Mouse (Mus musculus) left cerebral cortex, postnatal 14 days (tissue): ENCODE measurements around the gene Ptprd. TPM values are rescaled to one million over a fixed set of nuclear protein-coding genes. Genes with fewer than 3 reads are reported as not detected.
"Not testable (repeated sequence)": the region's sequence is repeated elsewhere in the genome, so short reads cannot be mapped to it uniquely, and the experiment has no call there.

Source experiments
- DNase-seq, 2 experiments: peaks; one replicate each; pipeline ENCODE4 v3.0.0; 2021 to 2022; ENCODE audit warnings: low spot score in 2 of 2, mixed read lengths in 1 of 2
- intact Hi-C: fragments of 180-260 bp; cut with DNase I; formaldehyde crosslinking; loops from one replicate; pipeline ENCODE4 v1.15.1; 2025
- total RNA-seq, 2 experiments: library from RNA; stranded (reverse); gene quantifications; 2 replicates each; pipeline ENCODE4 v1.2.3; 2021

The Ptprd gene
- total RNA-seq, 2 experiments from 2014 or later = 357 to 391 TPM

DNA sequence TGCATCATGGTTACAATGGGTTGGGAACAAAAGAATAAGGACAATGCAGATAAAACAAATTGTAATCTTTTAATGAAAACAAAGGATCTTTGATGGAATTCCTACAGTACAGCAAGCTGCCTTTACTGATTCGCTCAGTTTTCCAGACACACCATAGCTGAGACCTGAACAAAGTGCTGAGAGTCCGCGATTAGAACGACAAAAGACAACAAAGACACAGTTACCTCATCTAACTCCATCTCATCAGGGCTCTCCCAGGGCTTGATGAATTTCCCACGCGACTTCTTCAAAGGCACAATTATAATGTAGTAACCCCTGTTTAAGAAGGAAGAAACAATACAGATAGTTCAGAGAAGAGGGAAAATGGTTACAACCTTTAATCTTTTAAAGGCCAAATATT is 2140.0 kb downstream of the Ptprd start:
- DNase-seq = no peak
- intact Hi-C loops = no loop called here

DNA sequence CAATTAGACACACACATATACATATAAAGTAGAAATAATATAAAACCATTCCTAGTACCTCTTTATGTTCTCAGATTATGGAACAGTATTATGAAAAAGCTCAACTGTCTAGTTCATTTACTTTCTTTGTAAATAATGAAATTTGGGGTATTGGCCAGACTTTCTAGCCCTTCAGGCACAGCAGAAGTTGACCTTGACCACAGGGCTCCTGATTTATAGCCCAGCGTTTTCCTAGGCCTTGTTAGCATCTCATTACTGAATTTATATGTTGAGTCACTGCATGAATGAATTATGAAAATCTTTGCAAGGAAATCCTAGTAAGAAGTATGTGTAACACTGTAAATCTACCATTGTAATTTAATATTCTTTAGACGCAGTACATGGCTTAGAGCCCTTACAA is 2154.9 kb downstream of the Ptprd start:
- no peak for DNase-seq

DNA sequence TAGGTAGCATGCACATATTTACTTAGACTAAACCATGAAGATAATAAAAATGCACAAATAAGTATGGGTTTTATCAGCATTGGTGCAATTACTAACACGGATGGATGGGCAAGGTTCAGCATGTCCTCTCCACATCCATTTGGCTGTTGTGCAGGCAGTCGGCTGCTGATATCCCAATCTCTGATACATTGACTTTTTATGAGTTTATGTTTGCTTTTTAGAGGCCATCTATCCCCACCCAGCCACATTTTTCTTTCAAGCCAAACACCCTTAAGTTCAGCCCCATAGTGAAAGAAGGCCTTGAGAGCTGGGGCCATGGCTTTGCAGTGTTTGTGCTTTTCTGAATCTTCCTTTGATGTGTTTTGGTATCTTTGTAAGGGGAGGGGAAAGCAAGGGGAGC is 2166.1 kb downstream of the Ptprd start:
- no peak for DNase-seq
- intact Hi-C loops = no loop called here

More for the DNA sequence above, 2154.9 kb downstream of the Ptprd start:
- intact Hi-C loops = no loop called here

DNA sequence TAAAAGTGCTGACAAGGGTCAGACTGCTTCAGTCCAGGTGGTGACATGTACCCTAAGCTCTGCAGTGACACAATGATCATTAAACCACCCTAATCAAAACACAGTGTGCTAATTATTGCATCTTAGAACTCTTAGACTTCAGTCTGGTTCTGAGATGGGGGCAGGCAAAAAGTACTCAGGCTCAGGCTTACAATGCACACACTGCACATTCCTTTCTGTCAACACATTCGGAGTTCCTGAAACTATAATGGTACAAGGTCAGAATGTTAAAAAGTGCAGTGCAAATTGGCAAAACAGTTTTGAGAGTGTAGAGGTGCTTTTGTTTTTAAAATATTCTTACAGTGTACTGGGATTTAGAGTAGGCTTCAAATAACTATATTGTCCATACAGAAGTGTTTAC is 2167.0 kb downstream of the Ptprd start:
- DNase-seq = no peak
- intact Hi-C loops = no loop called here

DNA sequence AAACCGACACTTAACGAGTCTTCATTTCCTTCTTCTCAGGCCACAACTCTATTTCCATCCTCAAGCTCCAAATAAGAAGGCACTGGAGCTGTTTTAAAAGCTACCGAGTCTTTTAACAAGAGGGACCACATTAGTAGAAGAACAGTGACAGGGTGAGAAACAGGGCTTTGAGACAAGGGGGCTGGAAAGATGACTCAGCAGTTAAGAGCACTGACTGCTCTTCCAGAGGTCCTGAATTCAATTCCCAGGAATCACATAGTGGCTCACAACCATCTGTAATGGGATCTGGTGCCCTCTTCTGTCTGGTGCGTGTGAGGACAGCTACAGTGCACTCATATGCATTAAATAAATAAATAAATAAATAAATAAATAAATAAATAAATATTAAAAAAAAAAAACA is 2174.6 kb downstream of the Ptprd start:
- DNase-seq, intact Hi-C loops: not testable (repeated sequence)

DNA sequence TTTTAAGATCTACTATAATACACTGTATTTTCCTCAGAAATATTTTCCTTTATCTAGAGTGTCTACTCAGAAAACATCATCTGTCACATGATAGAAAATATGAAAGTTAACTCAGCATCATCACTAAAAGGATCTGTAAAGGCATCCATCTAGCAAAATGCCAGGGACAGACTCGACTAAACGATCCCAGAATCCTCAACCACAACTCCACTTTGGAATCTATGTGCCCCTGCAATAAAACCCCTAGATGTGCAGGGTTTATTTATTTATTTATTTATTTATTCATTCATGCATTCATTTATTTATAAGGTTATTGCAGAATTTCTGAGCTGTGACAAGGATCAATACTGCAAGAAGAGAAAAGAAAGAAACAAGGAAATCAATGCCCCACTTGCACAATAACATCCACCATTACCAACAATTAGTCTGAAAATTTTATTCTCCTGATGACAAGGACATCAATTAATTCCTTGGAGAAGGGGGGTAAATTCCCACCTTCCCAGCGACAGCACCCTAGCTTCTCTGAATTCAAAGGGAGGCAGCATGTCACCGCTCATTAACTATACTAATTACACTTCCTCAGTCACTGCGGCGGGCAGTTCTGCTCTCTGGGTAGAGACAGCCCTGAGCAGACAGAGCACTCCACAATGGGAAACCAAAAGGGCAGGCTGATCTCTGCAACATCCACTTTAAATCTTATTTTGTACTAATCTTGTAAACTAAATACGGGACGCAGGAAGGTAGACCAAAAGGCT is 2186.0 kb downstream of the Ptprd start:
- no peak for DNase-seq
- intact Hi-C loops = no loop called here

DNA sequence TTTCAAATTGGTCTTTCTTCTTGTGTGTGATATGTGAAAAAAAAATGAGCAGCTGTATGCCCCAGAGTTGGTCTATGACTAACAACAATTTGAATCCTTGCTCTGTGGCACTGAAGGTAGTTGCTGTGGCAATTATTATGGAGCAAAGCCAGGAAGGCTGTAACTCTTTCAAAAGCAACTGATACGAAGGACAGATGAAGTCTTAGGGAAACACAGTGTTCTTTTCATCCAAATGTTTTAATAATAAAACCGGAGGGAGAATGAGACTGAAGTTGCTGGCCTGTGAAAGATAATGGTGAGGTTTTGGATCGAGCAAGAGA is 2187.3 kb downstream of the Ptprd start:
- intact Hi-C loops = no loop called here

DNA sequence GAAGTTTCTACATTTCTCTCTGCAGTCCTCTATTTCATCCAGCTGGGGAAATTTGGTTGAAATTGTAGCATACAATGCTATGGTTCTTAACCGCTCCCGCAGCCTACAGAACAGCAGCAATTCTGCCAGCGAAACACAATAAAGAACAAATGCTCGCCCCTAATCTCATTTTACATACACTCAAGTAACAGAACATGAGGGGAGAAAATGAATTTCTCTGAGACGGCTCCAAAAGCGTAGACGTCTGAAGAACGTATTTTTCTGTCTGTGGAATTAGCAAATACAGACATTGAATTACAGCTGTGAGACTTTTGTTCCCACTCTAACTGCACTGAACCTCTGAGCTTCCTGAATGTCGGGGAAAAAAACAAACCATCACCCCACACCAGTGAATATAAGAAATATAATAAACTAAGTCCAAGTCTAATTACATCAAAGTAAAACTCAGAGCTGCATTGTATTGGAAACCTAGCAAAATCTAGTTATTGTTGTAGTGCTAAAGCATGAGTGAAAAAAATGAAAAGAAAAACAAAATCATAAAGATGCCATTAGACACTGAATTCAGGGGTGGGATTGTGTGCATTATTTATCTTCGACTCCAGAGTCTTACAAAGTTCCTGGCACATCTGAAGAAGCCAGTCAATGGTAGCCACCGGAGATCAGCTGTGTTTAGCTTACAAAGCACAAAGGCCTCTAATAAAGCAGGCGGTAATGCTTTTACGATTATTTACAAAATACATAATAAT is 2187.8 kb downstream of the Ptprd start:
- no peak for DNase-seq
- intact Hi-C loops = no loop called here

More for the DNA sequence above, 2187.3 kb downstream of the Ptprd start:
- no peak for DNase-seq

DNA sequence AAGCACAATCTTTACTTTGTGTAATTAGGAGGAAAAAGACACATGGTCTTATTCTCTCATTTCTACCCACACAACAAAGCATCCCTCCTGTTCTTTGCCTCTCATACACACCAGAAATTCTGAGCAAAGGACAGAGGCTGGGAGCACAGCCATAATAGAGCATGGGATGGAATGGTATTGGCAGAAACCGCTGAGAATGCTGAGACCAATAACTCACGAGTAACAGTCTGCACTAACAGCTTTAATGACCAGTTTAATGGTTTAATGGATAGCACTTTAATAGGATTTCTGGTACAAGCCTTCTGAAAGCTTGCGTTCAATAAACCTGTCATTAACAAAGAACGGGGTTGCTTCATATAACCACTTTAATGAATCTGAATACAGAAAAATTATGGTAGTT is 2190.1 kb downstream of the Ptprd start:
- intact Hi-C loops = no loop called here
- DNase-seq = no peak

DNA sequence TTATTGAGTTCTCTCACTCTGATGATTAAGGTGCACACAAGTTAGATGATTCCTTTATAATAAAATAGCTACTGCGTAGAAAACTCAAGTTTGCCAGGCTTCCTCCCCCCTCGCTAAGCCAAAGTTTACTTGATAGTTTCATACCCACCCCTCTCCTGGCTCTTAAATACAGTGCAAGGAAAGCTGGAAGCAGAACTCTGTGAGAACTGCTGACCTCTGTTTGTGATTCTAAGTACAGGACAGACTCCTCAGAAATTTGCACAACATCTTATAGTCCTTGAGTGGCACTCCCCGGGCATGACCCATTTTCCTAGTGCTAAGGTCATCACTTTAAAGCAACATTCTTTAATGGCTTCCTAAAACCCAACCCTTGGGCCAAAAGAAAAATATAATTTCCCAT is 2196.7 kb downstream of the Ptprd start:
- no peak for DNase-seq
- intact Hi-C loops = no loop called here

DNA sequence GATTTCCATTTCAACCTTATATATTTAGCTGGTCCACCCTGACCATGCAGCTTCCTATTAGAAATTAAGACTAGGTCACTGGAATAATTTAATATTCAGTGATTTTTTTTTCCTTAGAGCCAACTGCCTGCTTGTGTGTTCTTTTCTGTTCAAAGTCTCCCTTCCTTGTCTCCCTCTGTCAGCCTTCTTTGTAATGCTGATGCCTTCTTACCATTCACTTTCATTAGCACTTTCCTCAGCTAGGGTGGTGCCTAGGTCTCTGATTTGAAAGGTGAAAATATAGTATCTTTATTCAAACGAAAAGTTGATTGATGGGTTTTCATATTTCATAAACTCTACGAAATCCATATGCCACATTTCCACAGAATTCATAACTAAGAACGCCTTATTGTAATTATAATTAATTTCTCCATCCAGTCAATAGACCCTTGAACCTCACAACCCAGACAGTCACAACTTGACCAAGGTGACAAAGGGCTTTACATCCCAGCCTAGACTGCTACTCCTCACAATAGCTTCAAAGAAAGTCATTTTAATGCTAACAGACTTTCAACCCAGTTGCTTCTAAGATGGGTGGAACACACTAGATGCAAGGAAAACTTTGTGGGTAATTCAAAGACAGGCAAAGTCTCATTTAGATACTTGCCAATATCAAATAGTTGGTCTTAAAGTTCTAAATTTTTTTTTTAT is 2197.5 kb downstream of the Ptprd start:
- intact Hi-C loops = no loop called here
- DNase-seq = no peak

DNA sequence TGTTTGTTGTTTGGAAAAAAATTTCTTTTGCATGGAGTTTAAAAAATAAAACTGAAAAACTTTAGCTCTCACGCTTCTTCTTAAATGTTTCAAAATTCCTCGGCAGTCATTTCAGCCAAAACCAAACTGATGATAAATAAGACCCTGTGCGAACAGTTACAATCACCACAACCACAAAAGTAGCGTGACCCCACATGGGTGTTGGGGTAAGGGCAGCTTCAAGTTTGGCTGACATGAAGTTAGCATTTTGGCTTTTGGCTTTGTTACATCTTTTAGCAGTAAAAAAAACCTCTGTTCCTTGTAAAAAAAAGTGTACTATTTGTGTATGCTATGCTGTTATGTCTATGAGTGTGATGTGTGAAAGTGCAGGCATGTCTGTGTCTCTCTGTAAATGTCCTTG is 2203.2 kb downstream of the Ptprd start:
- intact Hi-C loops = no loop called here
- no peak for DNase-seq

DNA sequence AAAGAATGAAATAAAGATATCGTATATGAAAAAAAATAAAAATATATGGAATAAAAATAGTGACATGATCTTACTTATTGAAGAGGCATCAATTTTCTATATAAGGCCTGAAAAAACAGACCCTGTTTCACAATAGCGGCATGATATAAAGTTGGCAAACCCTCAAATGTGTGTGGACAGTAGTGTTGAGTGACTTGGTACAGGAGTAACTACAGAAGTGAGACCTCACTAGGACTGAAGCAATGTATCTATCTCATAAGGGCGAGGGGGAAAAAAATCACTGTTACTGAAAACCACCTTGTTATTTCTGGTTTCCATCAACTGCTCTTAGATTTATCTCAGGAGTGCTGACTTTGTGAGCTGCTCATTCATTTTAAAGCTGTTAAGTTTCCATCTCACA is 2204.5 kb downstream of the Ptprd start:
- DNase-seq = no peak
- intact Hi-C loops = no loop called here

DNA sequence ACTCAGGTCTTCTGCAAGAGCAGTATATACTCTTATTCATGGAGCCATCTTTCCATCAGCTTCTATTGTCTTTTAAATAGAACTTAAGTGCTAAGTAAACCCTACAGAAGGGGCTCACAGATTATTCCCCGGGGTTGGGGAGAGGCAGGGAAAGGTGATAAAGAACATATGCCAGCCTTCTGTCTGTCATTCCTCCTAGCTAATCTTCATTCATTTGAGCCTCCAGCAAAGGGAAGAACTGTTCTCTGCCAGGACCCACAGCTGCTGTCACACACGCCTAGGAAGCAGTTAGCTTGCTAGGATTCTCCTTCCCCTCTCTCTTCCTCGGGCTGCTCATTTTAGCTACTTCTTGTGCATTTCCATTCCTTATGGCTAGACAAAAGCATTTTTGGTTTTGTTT is 2205.0 kb downstream of the Ptprd start:
- DNase-seq = peak in 1 of 2 experiments; percentile 17
- intact Hi-C loops = no loop called here

DNA sequence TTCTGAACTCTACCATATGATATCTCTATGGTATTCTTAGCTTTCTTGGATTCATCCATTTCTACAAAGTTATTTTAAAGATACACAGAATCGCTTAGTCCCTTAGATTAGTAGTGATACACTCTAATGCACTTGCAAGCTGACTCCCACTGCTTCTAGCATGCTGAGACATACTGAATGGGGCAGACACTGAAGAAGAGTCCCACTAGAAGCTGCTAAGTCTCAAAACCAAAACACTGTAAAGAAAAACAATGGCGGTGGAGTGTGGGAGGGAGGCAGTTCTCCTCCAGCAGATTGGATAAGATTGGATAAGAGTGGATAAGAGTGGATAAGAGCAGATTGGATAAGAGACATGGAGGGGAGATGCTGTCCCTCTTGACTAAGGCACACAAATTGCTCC is 2207.6 kb downstream of the Ptprd start:
- no peak for DNase-seq
- intact Hi-C loops = no loop called here

DNA sequence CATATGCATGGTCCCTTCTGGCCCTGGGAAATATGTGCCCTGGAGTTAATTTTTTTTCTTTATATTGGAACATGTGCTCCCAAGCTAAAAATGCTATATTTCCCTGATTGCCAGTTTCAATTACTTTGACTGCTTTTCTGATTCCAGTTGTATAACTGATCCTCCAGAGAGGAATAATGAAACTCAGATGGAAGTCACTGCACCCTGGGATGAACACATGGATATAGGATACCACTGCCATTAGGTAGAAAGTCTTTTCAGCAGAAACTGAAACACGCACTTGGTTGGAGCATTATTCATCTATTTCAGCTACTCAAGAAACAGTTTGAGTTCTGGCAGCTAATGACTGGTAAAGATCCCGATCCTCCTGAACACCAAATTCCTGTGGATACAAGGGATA is 2211.5 kb downstream of the Ptprd start:
- intact Hi-C loops = no loop called here
- no peak for DNase-seq

DNA sequence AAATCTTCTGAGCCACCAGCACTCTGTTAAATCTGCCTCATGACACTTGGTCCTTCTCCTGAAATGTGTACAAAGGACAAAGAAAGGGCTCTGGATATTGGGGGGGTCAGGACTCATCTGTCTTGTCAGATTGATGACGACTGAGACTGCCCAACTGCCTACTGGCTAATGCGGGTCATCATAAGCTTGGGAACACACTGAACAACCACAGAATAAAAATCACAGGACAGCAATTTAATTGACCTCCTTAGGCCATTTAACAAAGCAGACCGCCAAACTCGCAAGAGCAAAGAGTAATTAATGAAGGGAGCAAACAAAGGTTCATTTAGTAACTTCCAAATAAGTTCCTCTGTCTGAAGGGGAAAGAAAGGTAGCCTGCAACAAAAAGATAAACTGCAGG is 2215.9 kb downstream of the Ptprd start:
- no peak for DNase-seq
- intact Hi-C loops = no loop called here

DNA sequence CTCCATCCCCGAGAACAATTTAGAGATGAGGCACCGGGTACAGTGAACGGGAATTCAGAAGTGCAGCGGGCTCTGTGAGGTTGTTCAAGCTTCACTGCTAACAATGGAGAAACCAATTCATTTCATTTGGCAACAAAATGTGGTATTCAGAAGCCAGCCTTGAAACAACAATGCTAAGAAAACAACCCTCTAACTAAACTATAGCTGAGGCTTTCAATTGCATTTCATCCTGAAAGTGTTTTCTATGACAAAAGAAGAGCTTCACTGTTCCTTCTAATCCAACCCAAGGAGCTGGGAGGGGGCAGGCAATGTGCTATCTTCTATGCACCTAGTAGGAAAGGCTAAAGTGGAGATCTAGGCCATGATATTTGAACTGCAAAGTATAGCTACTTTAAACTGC is 2217.2 kb downstream of the Ptprd start:
- intact Hi-C loops = no loop called here
- no peak for DNase-seq

DNA sequence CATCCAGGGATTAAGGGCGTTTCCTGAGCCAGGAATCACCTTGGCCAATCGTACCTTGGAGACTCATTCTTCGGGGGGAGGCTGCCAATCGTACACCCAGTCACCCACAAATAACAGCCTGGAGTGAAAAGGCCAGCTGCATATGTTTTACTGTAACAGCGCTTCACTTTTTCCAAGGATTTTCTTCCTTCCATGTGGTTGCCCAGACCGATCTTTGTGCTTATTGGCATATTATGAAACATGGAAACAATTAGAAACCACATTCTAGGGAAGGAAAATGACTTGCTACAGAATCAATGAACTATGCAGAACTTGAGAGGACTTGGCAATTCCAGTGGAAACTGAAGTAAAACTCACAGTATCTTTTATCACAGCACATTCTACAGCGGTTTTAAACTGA is 2218.7 kb downstream of the Ptprd start:
- intact Hi-C loops = no loop called here
- DNase-seq = no peak

DNA sequence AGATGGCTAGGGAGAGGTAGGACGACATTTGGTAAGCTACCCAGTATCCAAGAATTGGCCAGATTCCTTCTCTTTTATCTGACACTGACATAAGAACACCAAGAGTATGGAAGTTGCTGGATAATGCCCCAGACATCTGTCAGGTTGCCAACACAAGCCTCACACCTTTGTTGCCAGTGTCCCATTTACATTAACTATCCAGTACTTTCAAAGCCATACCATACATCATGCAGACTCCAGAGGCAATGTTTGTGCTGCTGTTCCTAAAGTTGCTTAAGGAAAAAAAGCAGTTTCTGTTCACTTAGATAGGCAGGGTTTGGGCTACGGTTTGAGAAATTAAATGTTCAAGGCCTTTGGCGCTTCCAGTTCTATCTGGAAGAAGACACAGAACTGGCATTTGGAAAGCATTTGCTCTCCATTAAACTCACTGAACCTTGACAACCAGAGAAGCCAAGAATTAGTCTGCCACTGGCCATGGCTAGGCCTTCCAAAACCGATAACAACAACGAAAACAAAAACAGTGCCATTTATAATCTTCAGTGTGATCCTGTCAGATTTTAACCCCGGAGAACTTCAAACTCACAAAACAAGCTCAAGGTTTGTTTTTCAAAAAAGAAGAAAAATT is 2220.0 kb downstream of the Ptprd start:
- intact Hi-C loops = no loop called here
- no peak for DNase-seq
